Mouse (Mus musculus) cerebellum, adult 2 months (tissue): Measurements from ENCODE around the gene Rybp. TPM values are rescaled to one million over a fixed set of nuclear protein-coding genes. Genes with fewer than 3 reads are reported as not detected.

Experiments
- DNase-seq, 2 experiments: peaks; one replicate each; pipeline ENCODE4 v3.0.0; 2021
- H3K27ac ChIP-seq: fragments of 200-500 bp; 2 replicates; pipeline ENCODE4 v1.5.1; 2012; ENCODE audit warnings: low read length, control low read depth, inconsistent platforms; ENCODE audit not compliant: insufficient read depth
- H3K27me3 ChIP-seq: fragments of 200-500 bp; 2 replicates; pipeline ENCODE4 v1.6.1; 2012; ENCODE audit warnings: inconsistent platforms, mild to moderate bottlenecking, low read length, moderate library complexity; ENCODE audit not compliant: control insufficient read depth, insufficient read depth
- H3K4me1 ChIP-seq: fragments of 200-500 bp; 2 replicates; pipeline ENCODE4 v1.6.1; 2011; ENCODE audit warnings: low read length; ENCODE audit not compliant: control insufficient read depth, insufficient read depth
- H3K4me3 ChIP-seq: fragments of 200-500 bp; replicated peaks from 2 replicates; pipeline ENCODE3; 2011; ENCODE audit warnings: mild to moderate bottlenecking, low read depth, low read length, control low read depth; ENCODE audit not compliant: insufficient read depth
- CTCF ChIP-seq: fragments of 200-500 bp; IDR thresholded peaks from 2 replicates; pipeline ENCODE4 v1.5.1; 2011; ENCODE audit warnings: low read depth, mild to moderate bottlenecking, control low read depth, low read length, moderate library complexity, borderline replicate concordance; ENCODE audit not compliant: insufficient read depth
- POLR2A ChIP-seq: fragments of 200-500 bp; IDR thresholded peaks from 2 replicates; pipeline ENCODE4 v1.6.1; 2011; ENCODE audit warnings: low read length, control low read depth, borderline replicate concordance; ENCODE audit not compliant: insufficient read depth
- WGBS: fragments of 180-500 bp; shearing (Covaris S2); methylation state at CpG from one replicate; pipeline ENCODE4 v1.1.7; 2018; 5-methylcytosine and 5-hydroxymethylcytosine counted together
- polyA plus RNA-seq: library from polyadenylated mRNA; depleted of rRNA; stranded (reverse); fragments of >200 nt; gene quantifications from 2 replicates; pipeline ENCODE4 v1.2.3, GENCODE M21; 2012

Gene Rybp
- polyA plus RNA-seq, 1 experiment: 31.7 TPM

DNA sequence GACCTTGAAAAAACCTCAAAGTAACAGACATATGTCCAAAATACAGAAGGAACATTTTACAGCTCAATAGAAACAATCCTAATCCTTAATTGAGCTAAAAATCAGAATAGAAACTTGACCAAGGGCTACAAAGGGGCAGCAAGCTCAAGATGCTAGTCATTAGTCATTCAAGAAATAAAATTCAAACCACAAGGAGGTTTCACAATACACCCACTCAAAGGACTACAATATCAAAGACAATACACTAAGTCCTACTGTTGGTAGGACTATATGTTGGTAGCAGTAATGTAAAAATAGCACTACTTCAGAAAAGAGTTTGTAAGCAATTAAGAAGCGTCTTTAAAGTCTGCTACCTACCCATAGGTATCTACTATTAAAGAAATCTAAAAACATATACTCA lies 27.7 kb downstream of the Rybp start:
- H3K4me3 ChIP-seq: no peak overlapping the region
- H3K27ac ChIP-seq: no peak overlapping the region
- no peaks in the 10 kb centered on the region for H3K27me3 ChIP-seq
- no peaks in the 10 kb centered on the region for H3K4me1 ChIP-seq
- DNase-seq: no peak
- TF ChIP-seq CTCF (no peak), POLR2A (no peak)
- 98% methylated on average over 1 of the region's 1 CpGs for WGBS

DNA sequence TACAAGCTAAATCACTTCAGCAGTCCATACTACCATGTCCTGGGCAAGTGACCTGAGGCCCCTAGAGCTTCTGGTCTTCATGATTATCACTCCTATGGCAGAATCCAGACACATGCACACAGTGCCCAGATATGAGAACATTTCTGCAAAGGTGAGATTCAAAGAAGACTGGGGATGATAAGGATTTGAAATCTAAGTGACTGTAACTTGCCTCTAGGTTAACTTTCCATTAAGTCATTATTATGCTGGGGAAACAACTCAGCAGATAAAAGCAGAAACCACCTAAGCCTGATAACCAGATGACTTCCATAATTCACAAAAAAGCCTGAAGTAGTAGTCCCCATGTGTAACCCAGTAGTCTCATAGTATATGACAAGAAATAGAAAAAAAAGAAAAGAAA lies 29.0 kb downstream of the Rybp start:
- Histone ChIP-seq H3K27me3 (no peaks in the 10 kb centered on the region), H3K27ac (no peak overlapping the region), H3K4me1 (no peaks in the 10 kb centered on the region), H3K4me3 (no peak overlapping the region)
- TF ChIP-seq CTCF: no peak
- TF ChIP-seq POLR2A: no peak
- DNase-seq: no peak

DNA sequence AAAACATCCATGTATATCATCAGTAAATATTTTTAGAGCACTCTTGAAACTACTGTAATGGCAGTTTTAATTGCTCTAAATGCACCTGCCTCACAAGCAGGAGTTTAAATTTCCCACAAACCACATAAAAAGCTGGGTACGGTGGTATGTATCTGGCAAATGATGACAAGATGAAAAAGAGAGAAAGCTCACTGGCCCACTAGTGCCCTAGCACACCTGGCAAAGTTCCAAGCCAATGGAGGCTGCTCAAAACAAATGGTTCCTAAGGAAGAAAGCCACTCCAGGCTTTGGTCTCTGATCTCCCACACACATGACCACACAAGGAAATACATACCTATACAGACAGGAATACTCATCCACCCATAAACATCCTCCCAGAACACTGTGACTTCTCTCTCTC lies 31.9 kb downstream of the Rybp start:
- Histone ChIP-seq H3K27ac (no peak overlapping the region), H3K4me3 (no peak overlapping the region), H3K27me3 (no peaks in the 10 kb centered on the region), H3K4me1 (no peaks in the 10 kb centered on the region)
- DNase-seq: no peak
- TF ChIP-seq POLR2A (no peak), CTCF (no peak)
- 36% methylated on average over 1 of the region's 1 CpGs for WGBS

DNA sequence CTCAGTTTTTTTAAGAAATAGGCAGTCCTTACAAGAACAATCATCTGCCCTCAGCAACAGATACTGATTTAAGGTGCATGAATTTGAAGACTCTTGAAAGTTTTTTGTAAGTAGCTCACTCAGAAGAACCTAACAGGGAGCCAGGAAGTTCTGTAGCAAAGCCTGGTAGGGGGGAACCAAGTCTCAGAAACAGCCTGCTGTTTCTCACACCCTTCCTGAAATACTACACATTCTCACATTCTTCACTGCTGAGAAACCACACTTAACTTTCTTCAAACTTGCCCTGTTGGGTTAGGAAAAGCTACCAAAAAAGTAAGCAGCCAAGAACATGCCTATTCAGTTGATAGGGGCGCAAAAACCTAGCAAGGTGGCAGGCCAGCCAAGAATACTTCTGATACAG lies 32.6 kb downstream of the Rybp start:
- TF ChIP-seq CTCF (no peak), POLR2A (no peak)
- H3K4me3 ChIP-seq: no peak overlapping the region
- H3K27ac ChIP-seq: no peak overlapping the region
- DNase-seq: no peak
- no peaks in the 10 kb centered on the region for H3K4me1 ChIP-seq
- 83% methylated on average over 1 of the region's 1 CpGs for WGBS
- no peaks in the 10 kb centered on the region for H3K27me3 ChIP-seq

DNA sequence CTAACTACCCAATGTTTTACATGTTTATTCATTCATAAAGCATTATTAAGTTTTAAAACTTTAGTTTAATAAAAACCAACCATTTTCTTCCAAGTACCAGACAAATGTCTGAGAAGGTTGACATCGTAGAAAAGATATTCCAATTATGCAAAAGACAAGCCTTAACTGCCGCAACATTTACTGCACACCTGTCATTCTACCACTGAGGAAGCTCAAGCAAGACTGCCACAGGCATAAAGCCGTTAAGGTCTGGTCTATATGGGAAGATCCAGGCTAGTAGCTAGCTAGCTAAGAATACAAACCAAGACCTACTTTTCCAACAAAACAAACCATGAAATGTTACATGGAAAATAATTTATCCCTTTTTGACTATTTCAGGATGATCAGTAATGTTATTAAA lies 42.8 kb downstream of the Rybp start:
- H3K27me3 ChIP-seq: no peaks in the 10 kb centered on the region
- peaks cover 4% of the 10 kb centered on the region; the same call in 1 of the 2 replicates for H3K4me1 ChIP-seq
- no peak overlapping the region for H3K27ac ChIP-seq
- TF ChIP-seq POLR2A (no peak), CTCF (no peak)
- H3K4me3 ChIP-seq: no peak overlapping the region
- no peak for DNase-seq
- WGBS: 85% methylated on average over 3 of the region's 3 CpGs

DNA sequence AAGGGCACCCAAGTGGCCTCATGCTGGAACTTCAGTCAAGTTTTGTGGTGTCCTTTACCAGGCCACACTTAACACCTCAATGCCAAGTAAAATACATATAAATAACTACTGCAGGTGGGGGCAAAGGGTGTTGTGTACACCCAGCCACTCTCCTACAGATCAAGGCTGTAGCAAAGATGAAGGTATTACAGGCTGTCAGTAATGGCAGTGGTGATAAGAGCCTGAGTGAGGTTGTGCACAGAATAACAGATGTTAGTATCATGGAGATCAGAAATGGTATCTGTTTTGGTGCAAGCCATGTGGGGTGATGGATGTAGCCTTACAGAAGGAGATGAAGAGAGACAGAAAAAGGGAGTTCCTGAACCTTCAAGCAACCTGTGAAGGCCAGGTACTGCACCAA lies 52.2 kb downstream of the Rybp start:
- Histone ChIP-seq H3K27ac (no peak overlapping the region), H3K4me1 (no peaks in the 10 kb centered on the region; the same call in 1 of the 2 replicates), H3K4me3 (no peak overlapping the region), H3K27me3 (no peaks in the 10 kb centered on the region)
- TF ChIP-seq CTCF (no peak), POLR2A (no peak)
- DNase-seq: no peak

DNA sequence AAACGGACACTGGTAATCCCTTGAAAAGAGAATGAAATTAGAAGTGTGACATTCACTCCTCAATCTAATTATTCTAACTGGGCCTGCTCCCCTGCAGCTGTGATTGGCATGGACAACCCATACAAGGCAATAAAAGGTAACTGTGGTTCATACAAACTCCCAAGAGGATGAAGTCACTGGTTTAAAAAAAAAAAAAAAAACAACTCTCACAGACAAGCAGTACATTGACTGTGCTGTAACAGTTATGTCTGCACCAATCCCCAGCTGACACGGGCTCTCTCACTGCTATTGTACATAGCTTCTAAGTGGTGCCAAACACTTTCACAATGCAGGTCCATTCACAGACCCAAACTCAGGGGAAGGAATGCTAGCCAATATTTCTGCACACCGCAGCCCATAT lies 53.8 kb downstream of the Rybp start:
- no peak for DNase-seq
- WGBS: 67% methylated on average over 3 of the region's 3 CpGs
- Histone ChIP-seq H3K4me1 (no peaks in the 10 kb centered on the region), H3K4me3 (no peak overlapping the region), H3K27ac (no peak overlapping the region), H3K27me3 (no peaks in the 10 kb centered on the region)
- TF ChIP-seq CTCF (no peak), POLR2A (no peak)

DNA sequence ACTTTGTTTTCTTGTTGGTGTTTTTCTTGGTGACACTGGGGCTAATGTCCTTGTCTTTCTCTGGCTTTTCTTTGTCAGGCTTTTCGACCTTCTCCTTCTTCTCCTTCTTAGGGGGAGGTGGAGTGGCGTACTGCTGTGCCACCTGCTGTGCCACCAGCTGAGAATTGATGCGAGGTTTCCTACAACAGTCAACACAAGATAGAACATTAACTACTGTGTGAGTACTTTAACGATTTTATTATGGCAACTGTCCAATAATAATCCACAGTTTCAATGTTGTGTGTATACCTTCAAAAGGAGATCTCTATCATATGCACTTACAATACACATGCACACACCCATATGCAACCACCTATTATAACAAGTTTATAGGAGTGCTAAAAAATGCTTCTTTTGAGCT lies 54.2 kb downstream of the Rybp start:
- H3K4me1 ChIP-seq: no peaks in the 10 kb centered on the region
- DNase-seq: no peak
- TF ChIP-seq CTCF (no peak), POLR2A (no peak)
- no peak overlapping the region for H3K27ac ChIP-seq
- no peaks in the 10 kb centered on the region for H3K27me3 ChIP-seq
- WGBS: 48% methylated on average over 4 of the region's 4 CpGs
- no peak overlapping the region for H3K4me3 ChIP-seq

DNA sequence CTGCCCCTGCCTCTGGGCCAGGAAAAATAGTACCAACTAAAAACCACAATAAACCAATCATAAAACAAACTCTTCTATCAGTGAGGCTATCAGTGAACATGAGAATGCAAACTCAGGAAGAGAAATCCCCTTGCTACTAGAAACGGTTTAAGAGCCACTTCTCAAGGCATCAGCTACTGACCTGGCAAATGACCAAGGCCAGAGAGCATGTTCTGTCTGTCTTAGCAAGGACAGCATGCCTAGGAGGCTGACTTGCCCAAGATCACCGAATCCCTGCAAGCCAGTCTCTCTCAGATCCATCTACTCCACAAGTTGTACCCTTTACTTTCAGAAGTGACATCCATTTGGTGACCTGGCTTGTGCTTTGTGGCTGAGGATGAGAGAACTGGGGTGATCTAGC lies 61.1 kb downstream of the Rybp start:
- no peak for DNase-seq
- H3K27me3 ChIP-seq: no peaks in the 10 kb centered on the region
- H3K27ac ChIP-seq: no peak overlapping the region
- H3K4me1 ChIP-seq: no peaks in the 10 kb centered on the region
- no peak overlapping the region for H3K4me3 ChIP-seq
- no peak for TF ChIP-seq CTCF
- TF ChIP-seq POLR2A: no peak
- 61% methylated on average over 2 of the region's 2 CpGs for WGBS
